Mouse (Mus musculus) embryonic fibroblast, embryonic 13.5 days (primary cell): ENCODE measurements around the gene Fkbp2. TPM values are rescaled to one million over a fixed set of nuclear protein-coding genes. Genes with fewer than 3 reads are reported as not detected.
A peak's percentile ranks its signal among the peaks of the same experiment; 100 is the strongest.
"Not testable (repeated sequence)": the region's sequence is repeated elsewhere in the genome, so short reads cannot be mapped to it uniquely, and the experiment has no call there.

ENCODE experiments used
- H3K27ac ChIP-seq: 2 replicates; pipeline ENCODE4 v1.5.1; 2012; ENCODE audit warnings: low read length, control low read depth, inconsistent platforms; ENCODE audit not compliant: insufficient read depth
- H3K4me1 ChIP-seq: 2 replicates; pipeline ENCODE4 v1.6.1; 2011; ENCODE audit warnings: low read length; ENCODE audit not compliant: control insufficient read depth, insufficient read depth
- H3K4me3 ChIP-seq: 2 replicates; pipeline ENCODE4 v1.5.1; 2011; ENCODE audit warnings: mild to moderate bottlenecking, control low read depth, low read length; ENCODE audit not compliant: insufficient read depth
- CTCF ChIP-seq: IDR thresholded peaks from 2 replicates; pipeline ENCODE4 v1.5.1; 2011; ENCODE audit warnings: mild to moderate bottlenecking, control low read depth, low read length, moderate library complexity, borderline replicate concordance; ENCODE audit not compliant: insufficient read depth
- POLR2A ChIP-seq: IDR thresholded peaks from 2 replicates; pipeline ENCODE4 v1.6.1; 2011; ENCODE audit warnings: low read depth, mild to moderate bottlenecking, control low read depth, low read length, moderate library complexity
- polyA plus RNA-seq: library from polyadenylated mRNA; stranded (reverse); fragments of >200 nt; gene quantifications from 2 replicates; pipeline ENCODE4 v1.2.4, GENCODE M21; 2011; ENCODE audit warnings: low read depth; ENCODE audit not compliant: missing spikeins, insufficient read length

The Fkbp2 gene
- polyA plus RNA-seq, 1 experiment: 37.0 TPM

- TF ChIP-seq POLR2A: no peak
- no peak for TF ChIP-seq CTCF
- H3K4me3 ChIP-seq: no peak overlapping the region
- H3K4me1 ChIP-seq: no peaks in the 10 kb centered on the region
Measured at GRCm38 (mm10) chr19:7006892-7007593, 26.7 kb upstream of the Fkbp2 start.

GRCm38 (mm10) chr19:6999360-7000063 is 19.2 kb upstream of the Fkbp2 start:
- no peak overlapping the region for H3K4me3 ChIP-seq
- no peaks in the 10 kb centered on the region for H3K4me1 ChIP-seq
- TF ChIP-seq CTCF (no peak), POLR2A (no peak)
- no peak overlapping the region for H3K27ac ChIP-seq

More at GRCm38 (mm10) chr19:7006892-7007593, 26.7 kb upstream of the Fkbp2 start:
- H3K27ac ChIP-seq: no peak overlapping the region

- Histone ChIP-seq H3K27ac (no peak overlapping the region), H3K4me1 (no peaks in the 10 kb centered on the region; the same call in 1 of the 2 replicates), H3K4me3 (no peak overlapping the region)
- TF ChIP-seq CTCF (no peak), POLR2A (no peak)
Measured at GRCm38 (mm10) chr19:6997721-6998290, 17.5 kb upstream of the Fkbp2 start.

- Histone ChIP-seq H3K27ac (no peak within 1 kb of the TSS), H3K4me1 (no peaks in the 10 kb centered on the region; the same call in 1 of the 2 replicates), H3K4me3 (peak within 1 kb of the TSS; percentile 62)
- TF ChIP-seq POLR2A (peak; percentile 76), CTCF (no peak)
Measured at GRCm38 (mm10) chr19:6996006-6996405, 15.7 kb upstream of the Fkbp2 start, which contains the start of the genes Nudt22 and Trpt1. Nudt22 (minus strand) TSS chr19:6996117. Trpt1 (plus strand) TSS chr19:6996131.

- peak overlapping the region; percentile 52 for H3K4me3 ChIP-seq
- TF ChIP-seq CTCF: no peak
- no peak for TF ChIP-seq POLR2A
- H3K27ac ChIP-seq: no peak overlapping the region
- no peaks in the 10 kb centered on the region; the same call in 1 of the 2 replicates for H3K4me1 ChIP-seq
Measured at GRCm38 (mm10) chr19:6995255-6995991, 15.1 kb upstream of the Fkbp2 start.

GRCm38 (mm10) chr19:6994489-6994888 is 14.2 kb upstream of the Fkbp2 start:
- TF ChIP-seq CTCF (no peak), POLR2A (no peak)
- no peak overlapping the region for H3K4me3 ChIP-seq
- H3K4me1 ChIP-seq: no peaks in the 10 kb centered on the region; the same call in 1 of the 2 replicates
- H3K27ac ChIP-seq: no peak overlapping the region

- H3K4me1 ChIP-seq: no peaks in the 10 kb centered on the region; the same call in 1 of the 2 replicates
- H3K4me3 ChIP-seq: no peak overlapping the region
- peak overlapping the region; percentile 32; the same call in 1 of the 2 replicates for H3K27ac ChIP-seq
- no peak for TF ChIP-seq POLR2A
- TF ChIP-seq CTCF: no peak
Measured at GRCm38 (mm10) chr19:6994002-6994401, 13.7 kb upstream of the Fkbp2 start.

GRCm38 (mm10) chr19:6993011-6993770 is 12.9 kb upstream of the Fkbp2 start:
- H3K27ac ChIP-seq: no peak overlapping the region
- H3K4me1 ChIP-seq: no peaks in the 10 kb centered on the region; the same call in 1 of the 2 replicates
- H3K4me3 ChIP-seq: peak overlapping the region; percentile 63
- TF ChIP-seq POLR2A: no peak
- no peak for TF ChIP-seq CTCF

GRCm38 (mm10) chr19:6992011-6992858 is 11.9 kb upstream of the Fkbp2 start, which contains the start of gene Dnajc4:
Dnajc4 (minus strand) TSS chr19:6992572.
- Histone ChIP-seq H3K4me3 (peak within 1 kb of the TSS; percentile 63), H3K27ac (no peak within 1 kb of the TSS), H3K4me1 (no peaks in the 10 kb centered on the region; the same call in 1 of the 2 replicates)
- peak; percentile 18 for TF ChIP-seq POLR2A
- no peak for TF ChIP-seq CTCF

GRCm38 (mm10) chr19:6991166-6991565 is 10.9 kb upstream of the Fkbp2 start:
- H3K4me1 ChIP-seq, H3K4me3 ChIP-seq, H3K27ac ChIP-seq: not testable (repeated sequence)
